Mouse (Mus musculus) myocyte (in vitro differentiated cells): ENCODE data around the gene Suclg2. TPM values are rescaled to one million over a fixed set of nuclear protein-coding genes. Genes with fewer than 3 reads are reported as not detected.

Experiments
- H3K27me3 ChIP-seq: one replicate; pipeline ENCODE4 v1.6.1; 2011; ENCODE audit not compliant: control insufficient read depth, insufficient read depth, insufficient read length
- H3K36me3 ChIP-seq: one replicate; pipeline ENCODE4 v1.6.1; 2011; ENCODE audit not compliant: control insufficient read depth, insufficient read depth
- H3K4me2 ChIP-seq: one replicate; pipeline ENCODE4 v1.6.1; 2011; ENCODE audit warnings: low read depth, control low read depth
- H3K4me3 ChIP-seq: one replicate; pipeline ENCODE4 v1.5.1; 2011; ENCODE audit warnings: mild to moderate bottlenecking, control low read depth, moderate library complexity
- H3K79me2 ChIP-seq: one replicate; pipeline ENCODE4 v1.6.1; 2011; ENCODE audit not compliant: control insufficient read depth, insufficient read depth
- H3ac ChIP-seq: one replicate; pipeline ENCODE4 v1.6.1; 2011; ENCODE audit not compliant: control insufficient read depth, insufficient read length
- CEBPB ChIP-seq: IDR thresholded peaks from 2 replicates; pipeline ENCODE4 v1.6.1; 2011; ENCODE audit warnings: mild to moderate bottlenecking, moderate library complexity; ENCODE audit not compliant: poor library complexity, insufficient read depth, severe bottlenecking
- E2F4 ChIP-seq: IDR thresholded peaks from one replicate; pipeline ENCODE4 v1.6.1; 2011; ENCODE audit warnings: mild to moderate bottlenecking, control low read depth, moderate library complexity; ENCODE audit not compliant: insufficient read depth
- MAX ChIP-seq: IDR thresholded peaks from one replicate; pipeline ENCODE4 v1.6.1; 2011; ENCODE audit warnings: low read depth, mild to moderate bottlenecking, control low read depth
- MYOD1 ChIP-seq, 3 experiments: IDR thresholded peaks; one replicate each; pipeline ENCODE4 v1.6.1; 2011; ENCODE audit warnings: control low read depth in 2 of 3, low read depth in 2 of 3, mild to moderate bottlenecking in 2 of 3, moderate library complexity in 1 of 3; ENCODE audit not compliant: insufficient read length in 2 of 3, control insufficient read depth in 1 of 3
- MYOG ChIP-seq, 3 experiments: IDR thresholded peaks; one replicate each; pipeline ENCODE4 v1.6.1; 2011; ENCODE audit warnings: control low read depth in 2 of 3, low read depth in 2 of 3, mild to moderate bottlenecking in 2 of 3; ENCODE audit not compliant: insufficient read length in 2 of 3, control insufficient read depth in 1 of 3, insufficient read depth in 1 of 3
- POLR2A ChIP-seq: IDR thresholded peaks from one replicate; pipeline ENCODE4 v1.6.1; 2011; ENCODE audit warnings: low read depth, mild to moderate bottlenecking, control low read depth, moderate library complexity; ENCODE audit not compliant: insufficient read length
- POLR2AphosphoS2 ChIP-seq: IDR thresholded peaks from one replicate; pipeline ENCODE4 v1.6.1; 2011; ENCODE audit warnings: low read depth, control low read depth; ENCODE audit not compliant: insufficient read length
- REST ChIP-seq: IDR thresholded peaks from one replicate; pipeline ENCODE4 v1.6.1; 2011; ENCODE audit warnings: mild to moderate bottlenecking, control low read depth, moderate library complexity; ENCODE audit not compliant: insufficient read depth, insufficient read length
- SRF ChIP-seq: IDR thresholded peaks from one replicate; pipeline ENCODE4 v1.6.1; 2011; ENCODE audit warnings: low read depth; ENCODE audit not compliant: control insufficient read depth, insufficient read length
- TCF12 ChIP-seq: IDR thresholded peaks from one replicate; pipeline ENCODE4 v1.6.1; 2011; ENCODE audit warnings: mild to moderate bottlenecking, control low read depth; ENCODE audit not compliant: poor library complexity, insufficient read depth, severe bottlenecking
- TCF3 ChIP-seq: IDR thresholded peaks from one replicate; pipeline ENCODE4 v1.6.1; 2011; ENCODE audit warnings: low read depth, control low read depth; ENCODE audit not compliant: insufficient read length
- USF1 ChIP-seq: IDR thresholded peaks from one replicate; pipeline ENCODE4 v1.6.1; 2011; ENCODE audit warnings: low read depth, mild to moderate bottlenecking, control low read depth, moderate library complexity
- polyA plus RNA-seq: library from polyadenylated mRNA; unstranded; fragments of >200 nt; fragmentation: generic; extraction: Trizol; gene quantifications from one replicate; pipeline ENCODE4 v1.2.1, GENCODE M21; 2012; ENCODE audit warnings: missing spikeins

Suclg2 gene
- polyA plus RNA-seq, 1 experiment = 13.9 TPM

- Histone ChIP-seq H3K27me3 (no peaks in the 10 kb centered on the region), H3ac (no peak overlapping the region), H3K79me2 (no peaks in the 10 kb centered on the region), H3K36me3 (no peaks in the 10 kb centered on the region), H3K4me3 (no peak overlapping the region), H3K4me2 (peak overlapping the region; percentile 7)
- no peak for TF ChIP-seq USF1
- no peak for TF ChIP-seq TCF3
- TF ChIP-seq MYOG (IDR thresholded peaks at IDR 0.05; ENCODE audit: control insufficient read depth in 1 of 3, insufficient read depth in 1 of 3, insufficient read length in 2 of 3, low read depth in 2 of 3) = no peak
- no peak for TF ChIP-seq SRF
- no peak for TF ChIP-seq CEBPB
- TF ChIP-seq MYOD1 (IDR thresholded peaks at IDR 0.05; ENCODE audit: control insufficient read depth in 1 of 3, insufficient read length in 2 of 3, low read depth in 2 of 3) = no peak
- TF ChIP-seq E2F4 = no peak
- TF ChIP-seq REST = no peak
- TF ChIP-seq MAX = no peak
- no peak for TF ChIP-seq TCF12
- TF ChIP-seq POLR2AphosphoS2 = no peak
- TF ChIP-seq POLR2A = no peak
Measured at GRCm38 (mm10) chr6:95717071-95717470, 1.5 kb downstream of the Suclg2 start.

- Histone ChIP-seq H3K79me2 (no peaks in the 10 kb centered on the region), H3ac (no peak overlapping the region), H3K36me3 (no peaks in the 10 kb centered on the region), H3K4me2 (no peak overlapping the region), H3K27me3 (no peaks in the 10 kb centered on the region), H3K4me3 (no peak overlapping the region)
- no peak for TF ChIP-seq POLR2A
- no peak for TF ChIP-seq SRF
- TF ChIP-seq MYOG (IDR thresholded peaks at IDR 0.05; ENCODE audit: control insufficient read depth in 1 of 3, insufficient read depth in 1 of 3, insufficient read length in 2 of 3, low read depth in 2 of 3) = no peak
- no peak for TF ChIP-seq TCF12
- TF ChIP-seq E2F4 = no peak
- no peak for TF ChIP-seq MYOD1 (IDR thresholded peaks at IDR 0.05; ENCODE audit: control insufficient read depth in 1 of 3, insufficient read length in 2 of 3, low read depth in 2 of 3)
- no peak for TF ChIP-seq TCF3
Measured at GRCm38 (mm10) chr6:95716476-95716875, 2.1 kb downstream of the Suclg2 start.

- Histone ChIP-seq H3K4me2 (no peak overlapping the region), H3ac (no peak overlapping the region), H3K4me3 (no peak overlapping the region), H3K79me2 (no peaks in the 10 kb centered on the region), H3K36me3 (no peaks in the 10 kb centered on the region), H3K27me3 (no peaks in the 10 kb centered on the region)
- no peak for TF ChIP-seq TCF12
- TF ChIP-seq TCF3 = no peak
- no peak for TF ChIP-seq USF1
- TF ChIP-seq CEBPB = no peak
- no peak for TF ChIP-seq REST
- TF ChIP-seq MYOG (IDR thresholded peaks at IDR 0.05; ENCODE audit: control insufficient read depth in 1 of 3, insufficient read depth in 1 of 3, insufficient read length in 2 of 3, low read depth in 2 of 3) = no peak
- TF ChIP-seq MYOD1 (IDR thresholded peaks at IDR 0.05; ENCODE audit: control insufficient read depth in 1 of 3, insufficient read length in 2 of 3, low read depth in 2 of 3) = no peak
- TF ChIP-seq E2F4 = no peak
- TF ChIP-seq MAX = no peak
- TF ChIP-seq POLR2AphosphoS2 = no peak
- TF ChIP-seq SRF = no peak
- no peak for TF ChIP-seq POLR2A
Measured at GRCm38 (mm10) chr6:95713245-95713644, 5.4 kb downstream of the Suclg2 start.

GRCm38 (mm10) chr6:95712081-95712480 lies 6.5 kb downstream of the Suclg2 start:
- TF ChIP-seq E2F4 = no peak
- no peak for TF ChIP-seq MYOD1 (IDR thresholded peaks at IDR 0.05; ENCODE audit: control insufficient read depth in 1 of 3, insufficient read length in 2 of 3, low read depth in 2 of 3)
- no peak for TF ChIP-seq TCF12
- no peak for TF ChIP-seq REST
- no peak for TF ChIP-seq MAX
- TF ChIP-seq TCF3 = no peak
- TF ChIP-seq MYOG (IDR thresholded peaks at IDR 0.05; ENCODE audit: control insufficient read depth in 1 of 3, insufficient read depth in 1 of 3, insufficient read length in 2 of 3, low read depth in 2 of 3) = no peak
- no peak for TF ChIP-seq CEBPB
- no peak for TF ChIP-seq POLR2A
- H3ac ChIP-seq = no peak overlapping the region

GRCm38 (mm10) chr6:95711671-95712070 lies 6.9 kb downstream of the Suclg2 start:
- Histone ChIP-seq H3K36me3 (no peaks in the 10 kb centered on the region), H3K27me3 (no peaks in the 10 kb centered on the region), H3K4me3 (no peak overlapping the region), H3K79me2 (no peaks in the 10 kb centered on the region), H3ac (no peak overlapping the region), H3K4me2 (no peak overlapping the region)
- TF ChIP-seq MAX (no peak), POLR2AphosphoS2 (no peak), USF1 (no peak), MYOG (IDR thresholded peaks at IDR 0.05; ENCODE audit: control insufficient read depth in 1 of 3, insufficient read depth in 1 of 3, insufficient read length in 2 of 3, low read depth in 2 of 3) (no peak)

More at GRCm38 (mm10) chr6:95712081-95712480, 6.5 kb downstream of the Suclg2 start:
- Histone ChIP-seq H3K36me3 (no peaks in the 10 kb centered on the region), H3K27me3 (no peaks in the 10 kb centered on the region), H3K4me3 (no peak overlapping the region), H3K79me2 (no peaks in the 10 kb centered on the region), H3K4me2 (no peak overlapping the region)
